ENCODE assay signal across 21 mouse cellular contexts in the genomic region with DNA sequence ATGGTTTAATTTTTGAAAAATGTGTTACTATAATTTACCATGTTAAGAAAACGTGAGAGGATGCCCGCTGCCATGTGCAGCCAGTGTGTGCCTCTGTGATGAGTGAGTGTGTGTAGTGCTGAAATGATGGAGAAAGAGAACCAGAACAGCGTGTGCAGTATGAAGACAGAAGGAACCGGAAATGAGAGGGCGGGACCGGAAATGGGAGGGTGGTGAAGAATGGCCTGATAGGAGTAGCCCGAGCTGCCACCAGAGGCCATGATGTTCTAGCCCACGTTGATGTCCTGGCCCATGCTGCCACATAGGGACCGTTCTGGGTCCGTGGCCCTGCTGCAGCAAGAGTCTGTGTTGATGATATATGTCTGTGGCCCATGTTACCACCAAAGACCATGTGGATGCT. TPM values are rescaled to one million over a fixed set of nuclear protein-coding genes. Genes with fewer than 3 reads are reported as not detected.
"Had no signal": no experiment of that assay in that cellular context is flagged by ENCODE, and none has a peak within 500 bp of the region (broad histone marks: within the 10 kb centered on the region; RNA-seq: fewer than 3 reads in every experiment).

No protein-coding gene starts in this region.

- H3K4me3 ChIP-seq: intestine, embryonic 15.5 days; layer of hippocampus, adult 2 months; midbrain, embryonic 13.5 days; stomach, embryonic 15.5 days had no signal

- H3K27me3 ChIP-seq: intestine, embryonic 15.5 days; midbrain, embryonic 13.5 days; stomach, embryonic 15.5 days had no signal

- H3K27ac ChIP-seq: intestine, embryonic 15.5 days; layer of hippocampus, adult 2 months; liver, embryonic 14.5 days; midbrain, embryonic 13.5 days; stomach, embryonic 15.5 days had no signal

- DNase-seq: kidney, adult 18-20 months; kidney, postnatal 10 days; kidney, postnatal 4 days; lung, adult 18-20 months; right cerebral cortex, postnatal 14 days; thymus, adult 2 months; thymus, postnatal 25 days had no signal

- H3K9ac ChIP-seq: intestine, embryonic 15.5 days; liver, embryonic 14.5 days; midbrain, embryonic 13.5 days; stomach, embryonic 15.5 days had no signal

- H3K9me3 ChIP-seq: intestine, embryonic 15.5 days; midbrain, embryonic 13.5 days; stomach, embryonic 15.5 days had no signal

- H3K4me2 ChIP-seq: intestine, embryonic 15.5 days; midbrain, embryonic 13.5 days; stomach, embryonic 15.5 days had no signal

- ATAC-seq: midbrain, embryonic 13.5 days had no signal

- H3K36me3 ChIP-seq: intestine, embryonic 15.5 days; midbrain, embryonic 13.5 days; stomach, embryonic 15.5 days had no signal

RNA-seq across cellular contexts. Expression of gene Anapc15-ps, which starts 57.8 kb away (rescaled TPM):
- total RNA-seq: layer of hippocampus, adult 2 months; layer of hippocampus, postnatal 14 days; left cerebral cortex, adult 18-20 months; left cerebral cortex, postnatal 10 days; liver, adult 2 months; midbrain, postnatal 0 days had no signal
- polyA plus RNA-seq: intestine, embryonic 15.5 days; limb, embryonic 11.5 days; liver, adult 2 months; liver, embryonic 14.5 days; lung, embryonic 16.5 days; midbrain, embryonic 13.5 days; midbrain, postnatal 0 days; neural tube, embryonic 14.5 days; spleen, adult 2 months; thymus, adult 2 months had no signal
